Mouse (Mus musculus) MEL (cell line): ENCODE results near the gene Gopc.
A peak's percentile ranks its signal among the peaks of the same experiment; 100 is the strongest.

Experiments used
- CTCF ChIP-seq, 3 experiments: IDR thresholded peaks in 2 of 3; conservative IDR thresholded peaks in 1 of 3; 2 replicates each; pipeline ENCODE4 v1.5.1; 2011 to 2012; ENCODE audit warnings: low read length in 3 of 3, low read depth in 2 of 3, mild to moderate bottlenecking in 2 of 3, improper control_type of control experiment in 1 of 3, inconsistent platforms in 1 of 3, mixed read lengths in 1 of 3, moderate library complexity in 1 of 3; ENCODE audit not compliant: control insufficient read depth in 1 of 3, insufficient read depth in 1 of 3, poor library complexity in 1 of 3, severe bottlenecking in 1 of 3
- EP300 ChIP-seq, 2 experiments: IDR thresholded peaks; 2 replicates each; pipeline ENCODE4 v1.6.1; 2011; ENCODE audit warnings: improper control_type of control experiment in 2 of 2, low read length in 2 of 2, low read depth in 1 of 2, mild to moderate bottlenecking in 1 of 2
- GATA1 ChIP-seq: IDR thresholded peaks from 2 replicates; pipeline ENCODE4 v1.6.1; 2011; ENCODE audit warnings: low read depth, low read length, improper control_type of control experiment
- MAX ChIP-seq: IDR thresholded peaks from 2 replicates; pipeline ENCODE4 v1.6.1; 2011; ENCODE audit warnings: low read length, improper control_type of control experiment
- MYC ChIP-seq: IDR thresholded peaks from 2 replicates; pipeline ENCODE4 v1.6.1; 2011; ENCODE audit warnings: low read depth, mild to moderate bottlenecking, low read length, improper control_type of control experiment, moderate library complexity
- TAL1 ChIP-seq: IDR thresholded peaks from 2 replicates; pipeline ENCODE4 v1.6.1; 2012; ENCODE audit warnings: mild to moderate bottlenecking, inconsistent platforms, low read length, moderate library complexity, mixed read lengths
- UBTF ChIP-seq: IDR thresholded peaks from 2 replicates; pipeline ENCODE4 v1.6.1; 2012; ENCODE audit warnings: low read depth, mild to moderate bottlenecking, inconsistent platforms, low read length, improper control_type of control experiment, moderate library complexity, borderline replicate concordance; ENCODE audit not compliant: insufficient read depth
- ZC3H11A ChIP-seq: IDR thresholded peaks from 2 replicates; pipeline ENCODE4 v1.6.1; 2012; ENCODE audit warnings: low read depth, mild to moderate bottlenecking, inconsistent platforms, low read length, improper control_type of control experiment

DNA sequence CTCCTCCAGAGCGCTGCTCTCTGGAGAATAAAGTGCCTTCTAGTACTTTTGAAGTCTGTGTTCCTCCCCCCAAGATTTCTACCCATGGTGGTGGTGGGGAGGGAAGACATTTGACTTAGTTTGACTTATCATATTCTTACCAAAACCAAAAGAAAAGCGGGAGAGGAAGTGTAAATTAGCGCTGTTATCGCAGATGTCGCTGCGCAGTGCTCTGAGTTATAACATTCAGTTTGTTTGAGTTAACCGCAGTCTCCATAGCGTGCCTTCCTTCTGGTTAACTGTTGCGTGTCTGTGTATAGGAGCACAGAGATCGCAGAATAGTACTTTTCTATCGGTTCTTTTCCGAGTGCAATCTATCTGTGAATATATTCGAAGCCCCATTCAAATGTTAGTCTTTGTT, 23.2 kb upstream of the Gopc start:
- TF ChIP-seq MYC, result peak; percentile 87
- no peak for TF ChIP-seq ZC3H11A
- peak; percentile 62 for TF ChIP-seq TAL1
- no peak for TF ChIP-seq UBTF
- TF ChIP-seq GATA1, result peak; percentile 97
- TF ChIP-seq MAX, result peak; percentile 65
- TF ChIP-seq CTCF (IDR thresholded peaks at IDR 0.05 in 2 of 3, conservative IDR thresholded peaks at IDR 0.05 in 1 of 3; ENCODE audit: control insufficient read depth in 1 of 3, insufficient read depth in 1 of 3, low read depth in 2 of 3, low read length in 3 of 3, poor library complexity in 1 of 3, severe bottlenecking in 1 of 3), result no peak
- peak; percentile 92 to 96 for TF ChIP-seq EP300 (IDR thresholded peaks at IDR 0.05; ENCODE audit: low read depth in 1 of 2, low read length in 2 of 2)
